Mouse (Mus musculus) heart, embryonic 12.5 days (tissue): ENCODE data around the gene Nrxn1. TPM values are rescaled to one million over a fixed set of nuclear protein-coding genes. Genes with fewer than 3 reads are reported as not detected.

Source experiments
- ATAC-seq: fragments of 200-750 bp; cut with Nextera tagmentation; 2 replicates; pipeline ENCODE4 v1.8.0; 2017; ENCODE audit warnings: moderate TSS enrichment, moderate library complexity; ENCODE audit not compliant: insufficient number of reproducible peaks, low FRiP score
- H3K27ac ChIP-seq: fragments of 300-500 bp; sonication (generic); 2 replicates; pipeline ENCODE4 v1.5.1; 2016; ENCODE audit warnings: mild to moderate bottlenecking, moderate library complexity; ENCODE audit not compliant: poor library complexity, severe bottlenecking
- H3K27me3 ChIP-seq: fragments of 300-500 bp; sonication (generic); replicated peaks from 2 replicates; pipeline ENCODE4 v1.6.1; 2016; ENCODE audit warnings: mild to moderate bottlenecking, moderate library complexity
- H3K36me3 ChIP-seq: fragments of 300-500 bp; sonication (generic); 2 replicates; pipeline ENCODE4 v1.6.1; 2016; ENCODE audit warnings: mild to moderate bottlenecking, moderate library complexity
- H3K4me1 ChIP-seq: fragments of 300-500 bp; sonication (generic); replicated peaks from 2 replicates; pipeline ENCODE4 v1.6.1; 2016; ENCODE audit warnings: mild to moderate bottlenecking
- H3K4me2 ChIP-seq: fragments of 300-500 bp; sonication (generic); 2 replicates; pipeline ENCODE4 v1.6.1; 2016; ENCODE audit warnings: mild to moderate bottlenecking, moderate library complexity
- H3K4me3 ChIP-seq: fragments of 300-500 bp; sonication (generic); 2 replicates; pipeline ENCODE4 v1.5.1; 2016; ENCODE audit warnings: mild to moderate bottlenecking
- H3K9ac ChIP-seq: fragments of 300-500 bp; sonication (generic); 2 replicates; pipeline ENCODE4 v1.6.1; 2016; ENCODE audit warnings: mild to moderate bottlenecking, moderate library complexity
- H3K9me3 ChIP-seq: fragments of 300-500 bp; sonication (generic); replicated peaks from 2 replicates; pipeline ENCODE4 v1.6.1; 2016; ENCODE audit warnings: mild to moderate bottlenecking, moderate library complexity
- WGBS: fragments of 180-500 bp; shearing (Covaris S2); methylation state at CpG from one replicate; pipeline ENCODE4 v1.1.7; 2016; 5-methylcytosine and 5-hydroxymethylcytosine counted together
- polyA plus RNA-seq: library from polyadenylated mRNA; unstranded; fragments of >200 nt; fragmentation: Nextera tagmentation; extraction: Ambion mirVana; gene quantifications from 2 replicates; pipeline ENCODE4 v1.2.1, GENCODE M21; 2016

Nrxn1 gene
- polyA plus RNA-seq, 1 experiment from 2014 or later: 1.6 TPM

DNA sequence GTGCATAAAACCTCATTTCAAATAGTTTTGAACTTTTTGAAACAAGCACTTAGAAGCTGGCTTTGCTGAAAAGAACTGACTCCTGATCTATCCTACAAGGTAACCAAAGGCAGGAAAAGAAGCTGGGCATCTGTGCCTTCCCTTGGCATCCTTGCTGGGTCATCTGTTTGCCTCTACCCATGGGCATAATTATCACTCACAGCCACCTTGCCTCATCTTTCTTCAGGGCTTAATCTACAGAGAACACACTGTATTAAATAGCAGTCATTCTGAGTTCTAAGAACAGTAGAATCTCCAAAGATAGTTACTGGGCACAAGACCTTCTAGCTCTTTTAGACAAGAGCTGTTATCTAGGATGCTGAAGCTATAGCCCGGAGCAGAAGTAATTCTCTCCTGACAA, 442.6 kb downstream of the Nrxn1 start:
- H3K36me3 ChIP-seq: no peaks in the 10 kb centered on the region
- no peaks in the 10 kb centered on the region for H3K4me1 ChIP-seq
- H3K9me3 ChIP-seq: no peaks in the 10 kb centered on the region
- no peak overlapping the region for H3K4me3 ChIP-seq
- no peak for ATAC-seq
- 16% methylated on average over 1 of the region's 1 CpGs for WGBS
- H3K27ac ChIP-seq: no peak overlapping the region
- no peaks in the 10 kb centered on the region for H3K27me3 ChIP-seq
- H3K9ac ChIP-seq: no peak overlapping the region
- no peak overlapping the region for H3K4me2 ChIP-seq

DNA sequence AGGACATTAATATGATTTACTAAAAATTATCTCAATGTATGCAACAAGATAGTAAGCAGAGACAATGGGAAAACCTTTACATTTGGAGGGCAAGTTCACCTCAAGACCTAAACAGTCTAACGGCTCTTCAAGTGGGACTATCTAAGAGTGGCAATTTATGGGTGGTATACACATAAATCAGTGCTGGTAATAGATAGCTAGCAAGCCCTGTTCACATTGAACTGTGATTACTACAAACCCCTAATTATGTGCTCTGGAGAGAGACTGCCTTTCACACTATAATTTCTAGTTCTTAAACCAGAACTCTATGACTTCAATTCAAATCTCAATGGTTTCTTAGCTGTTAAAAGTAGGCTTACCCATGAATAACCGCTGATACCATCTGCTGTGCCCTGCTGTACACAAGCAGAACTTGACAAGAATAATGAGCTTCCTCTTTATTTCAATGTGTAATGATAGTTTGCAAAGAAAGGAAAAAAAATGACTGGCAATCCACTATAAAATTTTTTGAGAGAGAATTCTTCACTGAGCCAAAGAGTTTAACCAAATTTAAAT, 453.8 kb downstream of the Nrxn1 start:
- no peaks in the 10 kb centered on the region for H3K36me3 ChIP-seq
- no peaks in the 10 kb centered on the region for H3K4me1 ChIP-seq
- no peak overlapping the region for H3K4me3 ChIP-seq
- H3K9me3 ChIP-seq: no peaks in the 10 kb centered on the region
- no peaks in the 10 kb centered on the region for H3K27me3 ChIP-seq
- WGBS: 83% methylated on average over 2 of the region's 2 CpGs
- no peak overlapping the region for H3K4me2 ChIP-seq
- no peak overlapping the region for H3K9ac ChIP-seq
- no peak for ATAC-seq
- H3K27ac ChIP-seq: no peak overlapping the region

DNA sequence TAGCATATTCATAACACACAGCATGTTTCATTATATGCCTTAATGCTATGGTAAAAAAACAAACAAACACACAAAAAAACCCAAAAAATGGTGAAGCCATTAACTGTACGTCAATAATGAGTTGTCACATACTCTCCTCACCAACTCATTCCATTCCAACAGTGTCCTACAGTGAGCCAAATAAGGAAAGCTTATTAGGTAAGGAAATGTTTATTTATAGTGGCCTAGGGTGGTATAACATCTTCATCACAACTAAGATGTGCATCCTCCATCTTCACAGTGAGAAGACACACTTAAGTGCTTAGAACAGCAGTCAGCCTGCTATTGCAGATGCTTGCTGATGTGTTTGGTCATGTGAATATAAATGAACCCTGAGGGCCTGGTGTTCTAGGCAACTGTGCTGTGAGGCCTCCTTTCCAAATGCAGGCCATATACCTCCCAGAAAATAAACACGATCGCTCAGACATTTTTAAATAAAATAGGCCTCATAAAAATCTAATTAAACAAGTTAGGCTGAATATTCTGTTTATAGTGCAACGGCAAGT, 454.6 kb downstream of the Nrxn1 start:
- Histone ChIP-seq H3K27me3 (no peaks in the 10 kb centered on the region), H3K4me1 (no peaks in the 10 kb centered on the region), H3K4me3 (no peak overlapping the region), H3K4me2 (no peak overlapping the region), H3K9ac (no peak overlapping the region), H3K27ac (no peak overlapping the region), H3K36me3 (no peaks in the 10 kb centered on the region), H3K9me3 (no peaks in the 10 kb centered on the region)
- 82% methylated on average over 4 of the region's 4 CpGs for WGBS
- ATAC-seq: no peak

DNA sequence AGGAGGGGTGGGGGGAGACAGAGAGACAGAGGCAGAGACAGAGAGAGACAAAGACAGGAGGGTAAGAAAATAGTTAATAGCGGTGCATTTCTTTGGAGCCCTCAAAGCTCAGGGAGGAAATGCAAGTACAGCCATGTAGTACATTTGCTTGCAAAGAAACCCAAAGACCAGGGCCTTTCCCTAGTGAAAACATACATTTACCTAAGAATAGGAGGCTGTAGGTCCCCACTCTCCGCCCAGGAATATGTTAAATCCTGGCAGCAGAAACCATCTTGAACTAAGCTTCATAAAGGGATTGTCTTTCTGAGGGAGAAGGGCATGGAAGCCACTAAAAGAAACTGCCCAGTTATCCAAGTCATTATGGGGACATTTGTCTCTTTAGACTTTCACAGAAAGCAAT, 461.5 kb downstream of the Nrxn1 start:
- ATAC-seq: no peak
- H3K4me2 ChIP-seq: no peak overlapping the region
- no peak overlapping the region for H3K27ac ChIP-seq
- 57% methylated on average over 2 of the region's 2 CpGs for WGBS
- H3K27me3 ChIP-seq: no peaks in the 10 kb centered on the region
- H3K4me1 ChIP-seq: no peaks in the 10 kb centered on the region
- no peak overlapping the region for H3K9ac ChIP-seq
- H3K9me3 ChIP-seq: no peaks in the 10 kb centered on the region
- no peak overlapping the region for H3K4me3 ChIP-seq
- H3K36me3 ChIP-seq: no peaks in the 10 kb centered on the region

DNA sequence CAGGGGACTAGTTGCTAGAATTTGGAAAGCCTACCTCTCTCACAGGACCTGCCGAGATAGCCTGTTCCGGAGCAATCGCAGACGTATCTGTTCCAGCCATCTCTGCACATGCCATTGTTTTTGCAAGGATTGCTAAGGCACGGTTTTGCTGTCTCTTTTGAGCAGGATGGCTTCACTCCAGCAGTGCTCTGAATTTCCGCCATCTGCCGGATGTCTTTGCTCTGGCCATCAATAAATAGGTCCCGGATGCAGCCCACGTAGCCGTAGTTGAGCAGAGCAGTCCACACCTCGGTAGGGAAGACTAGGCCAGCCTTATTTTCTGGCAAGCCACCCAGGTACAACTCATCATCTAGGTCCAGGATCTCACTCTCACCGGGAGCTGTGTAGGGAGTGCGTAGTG, 463.0 kb downstream of the Nrxn1 start:
- Histone ChIP-seq H3K27me3 (no peaks in the 10 kb centered on the region), H3K4me2 (no peak overlapping the region), H3K4me3 (no peak overlapping the region), H3K4me1 (no peaks in the 10 kb centered on the region), H3K36me3 (no peaks in the 10 kb centered on the region), H3K9ac (no peak overlapping the region), H3K9me3 (no peaks in the 10 kb centered on the region), H3K27ac (no peak overlapping the region)
- WGBS: 63% methylated on average over 13 of the region's 13 CpGs
- no peak; the same call in 1 of the 2 replicates for ATAC-seq

DNA sequence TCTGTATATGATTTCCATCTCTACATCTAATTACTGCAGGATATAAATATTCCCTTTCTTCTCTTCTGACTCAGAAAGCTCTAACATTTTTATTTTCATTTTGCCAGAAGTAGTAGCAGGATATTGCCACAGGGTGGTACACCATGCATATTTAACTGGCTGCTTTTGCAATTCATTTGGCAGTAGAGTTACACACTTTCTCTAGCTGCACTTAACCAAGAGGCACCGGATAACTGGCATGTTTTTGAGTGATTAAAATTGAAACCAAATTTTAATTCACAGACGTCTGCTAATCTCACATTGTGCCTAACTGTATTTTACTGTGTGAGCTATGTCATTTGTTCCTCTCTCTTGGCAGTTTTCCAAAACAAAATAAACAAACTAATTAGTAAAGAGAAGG, 464.4 kb downstream of the Nrxn1 start:
- no peaks in the 10 kb centered on the region for H3K9me3 ChIP-seq
- 32% methylated on average over 2 of the region's 2 CpGs for WGBS
- H3K4me1 ChIP-seq: no peaks in the 10 kb centered on the region
- ATAC-seq: no peak; the same call in 1 of the 2 replicates
- no peak overlapping the region for H3K4me2 ChIP-seq
- no peak overlapping the region for H3K9ac ChIP-seq
- H3K4me3 ChIP-seq: no peak overlapping the region
- no peaks in the 10 kb centered on the region for H3K36me3 ChIP-seq
- H3K27me3 ChIP-seq: no peaks in the 10 kb centered on the region
- H3K27ac ChIP-seq: no peak overlapping the region

DNA sequence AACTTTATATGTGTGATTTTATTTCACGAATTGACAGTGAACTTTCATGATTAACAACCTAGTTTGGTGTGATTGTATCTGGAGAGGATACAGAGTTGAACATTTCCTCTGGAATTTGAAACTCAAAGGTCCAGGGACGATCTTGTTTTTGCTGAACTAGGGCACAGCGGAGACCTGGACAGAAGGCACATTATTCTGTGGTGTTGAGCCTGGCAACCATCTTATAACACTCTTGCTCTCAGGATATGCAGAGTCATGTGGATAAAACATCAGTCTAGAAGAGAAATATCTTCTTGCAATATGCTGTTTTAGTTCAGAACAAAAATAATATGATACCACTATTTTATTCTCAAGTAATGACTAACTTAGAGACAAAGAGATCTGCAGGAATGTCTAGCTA, 464.9 kb downstream of the Nrxn1 start:
- WGBS: 57% methylated on average over 3 of the region's 3 CpGs
- Histone ChIP-seq H3K36me3 (no peaks in the 10 kb centered on the region), H3K27ac (no peak overlapping the region)

DNA sequence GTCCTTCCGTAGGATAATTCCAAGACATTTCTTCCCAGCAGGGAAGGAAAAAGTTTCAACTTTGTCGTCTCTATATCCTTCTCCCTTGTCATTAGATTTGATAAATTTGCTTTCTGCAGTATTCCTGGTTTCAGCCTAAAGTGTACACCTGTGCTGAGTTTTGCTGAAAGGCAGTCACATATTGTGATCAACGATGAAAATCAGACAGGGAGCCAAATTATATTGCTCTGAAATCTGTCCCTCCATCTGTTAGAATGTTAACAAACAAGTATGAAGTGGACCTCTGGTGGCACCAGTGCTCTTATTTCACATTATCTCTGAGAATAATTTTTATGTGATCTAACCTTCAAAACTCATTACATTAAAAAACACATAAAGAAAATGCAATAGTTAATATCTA, 465.5 kb downstream of the Nrxn1 start:
- no peak for ATAC-seq
- WGBS: 70% methylated on average over 3 of the region's 3 CpGs
- Histone ChIP-seq H3K9ac (no peak overlapping the region), H3K36me3 (no peaks in the 10 kb centered on the region), H3K4me1 (no peaks in the 10 kb centered on the region), H3K9me3 (no peaks in the 10 kb centered on the region), H3K27me3 (no peaks in the 10 kb centered on the region), H3K4me2 (no peak overlapping the region), H3K4me3 (no peak overlapping the region), H3K27ac (no peak overlapping the region)

More for the DNA sequence above, 464.9 kb downstream of the Nrxn1 start:
- no peak for ATAC-seq
- no peak overlapping the region for H3K9ac ChIP-seq
- H3K4me1 ChIP-seq: no peaks in the 10 kb centered on the region
- no peaks in the 10 kb centered on the region for H3K27me3 ChIP-seq
- H3K4me3 ChIP-seq: no peak overlapping the region
- no peaks in the 10 kb centered on the region for H3K9me3 ChIP-seq
- no peak overlapping the region for H3K4me2 ChIP-seq

DNA sequence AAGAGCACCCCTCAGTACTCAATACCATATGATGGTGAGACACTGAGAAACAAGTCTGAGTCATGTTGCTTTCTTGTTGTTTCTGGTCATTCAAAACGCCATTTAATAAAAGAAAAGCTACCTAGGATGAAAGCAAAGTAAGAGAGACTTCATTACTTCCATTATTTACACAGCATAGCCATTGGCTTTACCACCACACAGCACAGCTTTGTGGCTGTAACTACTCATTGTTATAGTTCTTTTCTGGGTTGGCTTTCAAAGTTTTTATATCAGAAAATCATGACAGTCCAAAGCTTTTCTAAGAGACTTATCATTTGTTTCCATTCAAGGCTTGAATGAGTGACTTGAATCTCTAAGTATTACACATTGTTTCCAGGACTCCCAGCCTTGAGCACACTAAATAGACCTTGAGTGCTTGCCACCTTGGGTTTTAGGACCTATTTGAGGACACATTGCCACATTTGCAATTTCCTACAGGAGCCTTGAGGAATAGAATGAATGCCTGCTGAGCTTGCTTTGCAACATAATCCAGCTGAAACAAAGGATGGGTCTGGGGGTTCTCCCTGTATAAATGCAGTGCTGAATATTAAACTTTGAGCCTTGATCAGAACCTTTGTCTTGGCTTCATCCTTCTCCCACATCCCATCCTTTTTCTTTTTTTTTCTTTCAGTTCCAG, 468.1 kb downstream of the Nrxn1 start:
- H3K27me3 ChIP-seq: no peaks in the 10 kb centered on the region
- WGBS: 24% methylated on average over 1 of the region's 1 CpGs
- H3K36me3 ChIP-seq: no peaks in the 10 kb centered on the region
- H3K9ac ChIP-seq: no peak overlapping the region
- no peak overlapping the region for H3K4me3 ChIP-seq
- no peak for ATAC-seq
- no peaks in the 10 kb centered on the region for H3K9me3 ChIP-seq
- H3K4me1 ChIP-seq: no peaks in the 10 kb centered on the region
- no peak overlapping the region for H3K4me2 ChIP-seq
- H3K27ac ChIP-seq: no peak overlapping the region

DNA sequence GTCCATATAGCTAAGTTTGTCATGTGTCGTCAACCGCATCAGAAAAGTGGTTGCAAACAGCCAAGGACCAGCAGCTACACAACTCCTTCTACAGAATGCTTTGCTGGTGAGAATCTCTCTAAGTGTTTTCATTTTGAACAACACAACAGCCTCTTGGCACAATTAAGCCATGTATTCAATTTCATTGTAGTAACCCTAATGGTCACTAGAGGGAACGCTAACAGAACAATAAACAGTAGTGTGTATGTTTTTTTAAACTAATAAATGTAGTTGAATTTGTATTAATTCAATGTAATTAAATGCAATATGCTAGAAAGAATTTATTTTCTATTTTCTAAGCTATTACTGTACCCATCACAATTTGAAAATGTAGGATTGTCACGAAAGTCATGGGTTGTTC, 471.0 kb downstream of the Nrxn1 start:
- no peaks in the 10 kb centered on the region for H3K27me3 ChIP-seq
- no peak for ATAC-seq
- H3K4me3 ChIP-seq: no peak overlapping the region
- WGBS: 78% methylated on average over 4 of the region's 4 CpGs
- no peaks in the 10 kb centered on the region for H3K4me1 ChIP-seq
- H3K9me3 ChIP-seq: no peaks in the 10 kb centered on the region
- no peak overlapping the region for H3K9ac ChIP-seq
- H3K27ac ChIP-seq: no peak overlapping the region
- no peak overlapping the region for H3K4me2 ChIP-seq
- no peaks in the 10 kb centered on the region for H3K36me3 ChIP-seq

DNA sequence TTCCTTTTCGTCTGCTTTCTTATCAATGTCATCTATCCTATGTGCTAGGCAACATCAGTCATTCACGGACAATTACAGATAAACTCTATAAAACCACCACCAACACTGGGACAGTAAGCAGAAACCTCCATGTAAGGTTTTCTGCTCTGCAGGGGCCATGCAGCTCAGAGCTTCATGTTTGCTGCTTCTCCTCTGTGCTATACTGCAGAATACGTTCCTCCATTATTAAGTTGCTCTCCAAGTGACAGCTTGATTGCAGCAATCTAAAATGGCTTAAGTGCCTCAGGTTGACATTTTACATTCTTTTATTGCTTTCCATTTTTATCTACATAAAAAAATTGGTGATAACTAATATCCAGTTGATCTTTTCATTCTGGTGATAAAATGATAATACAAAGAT, 477.9 kb downstream of the Nrxn1 start:
- no peak for ATAC-seq
- WGBS: 72% methylated on average over 3 of the region's 3 CpGs
- H3K9ac ChIP-seq: no peak overlapping the region
- H3K27ac ChIP-seq: no peak overlapping the region
- no peak overlapping the region for H3K4me2 ChIP-seq
- H3K9me3 ChIP-seq: no peaks in the 10 kb centered on the region
- no peaks in the 10 kb centered on the region for H3K4me1 ChIP-seq
- H3K36me3 ChIP-seq: no peaks in the 10 kb centered on the region
- no peaks in the 10 kb centered on the region for H3K27me3 ChIP-seq
- H3K4me3 ChIP-seq: no peak overlapping the region

DNA sequence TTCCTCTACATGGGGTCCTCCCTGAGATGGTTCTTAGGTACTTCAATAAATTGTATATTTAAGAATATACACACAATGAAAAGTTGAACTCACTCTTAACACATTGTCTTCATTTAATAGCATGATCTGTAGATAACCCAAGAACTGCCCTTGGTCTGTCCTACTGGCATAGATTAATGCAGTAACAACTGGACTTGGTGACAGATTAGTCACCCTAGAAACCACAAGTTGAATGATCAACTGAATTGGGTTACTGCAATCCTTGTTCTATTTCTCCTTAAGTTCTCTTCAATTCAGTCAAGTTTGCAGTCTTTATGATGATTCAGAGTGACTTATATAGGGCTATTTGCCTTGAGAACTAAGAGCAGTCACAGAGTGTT, 485.5 kb downstream of the Nrxn1 start:
- ATAC-seq: no peak
- Histone ChIP-seq H3K27me3 (no peaks in the 10 kb centered on the region), H3K9me3 (no peaks in the 10 kb centered on the region), H3K9ac (no peak overlapping the region), H3K27ac (no peak overlapping the region), H3K4me2 (no peak overlapping the region), H3K36me3 (no peaks in the 10 kb centered on the region), H3K4me3 (no peak overlapping the region), H3K4me1 (no peaks in the 10 kb centered on the region)
